Mouse (Mus musculus): ENCODE data around the gene Neu3. TPM values are rescaled to one million over a fixed set of nuclear protein-coding genes. Genes with fewer than 3 reads are reported as not detected.
A peak's percentile ranks its signal among the peaks of the same experiment; 100 is the strongest.
"Not testable (repeated sequence)": the region's sequence is repeated elsewhere in the genome, so short reads cannot be mapped to it uniquely, and the experiment has no call there.

Neu3 gene
- polyA plus RNA-seq, 1 experiment, result 0.82 TPM

- Histone ChIP-seq H3K4me3 (ENCODE audit: low read depth, low read length) (peak overlapping the region; percentile 20), H3K36me3 (ENCODE audit: control insufficient read depth, insufficient read depth, low read length) (peaks cover 3% of the 10 kb centered on the region; the same call in 1 of the 2 replicates), H3K27me3 (ENCODE audit: control insufficient read depth, insufficient read depth, low read length) (no peaks in the 10 kb centered on the region), H3K27ac (ENCODE audit: insufficient read depth, low read depth, low read length) (peak overlapping the region; percentile 2; the same call in 1 of the 2 replicates), H3K4me1 (ENCODE audit: control insufficient read depth, insufficient read depth, insufficient read length, low read length) (peaks cover 18% of the 10 kb centered on the region; the same call in 1 of the 2 replicates)
- no peak for TF ChIP-seq CTCF (IDR thresholded peaks at IDR 0.05; ENCODE audit: extremely low read depth, insufficient read length, insufficient replicate concordance, low read depth, low read length)
- no peak for TF ChIP-seq POLR2A (IDR thresholded peaks at IDR 0.05; ENCODE audit: low read depth, low read length)
- WGBS, result 87% methylated on average over 10 of the region's 10 CpGs
These were observed 5.1 kb downstream of the Neu3 start for GRCm38 (mm10) chr7:99823045-99823663.

GRCm38 (mm10) chr7:99822426-99822825 lies 5.8 kb downstream of the Neu3 start:
- peaks cover 18% of the 10 kb centered on the region; the same call in 1 of the 2 replicates for H3K4me1 ChIP-seq (ENCODE audit: control insufficient read depth, insufficient read depth, insufficient read length, low read length)
- TF ChIP-seq CTCF (IDR thresholded peaks at IDR 0.05; ENCODE audit: extremely low read depth, insufficient read length, insufficient replicate concordance, low read depth, low read length), result no peak
- TF ChIP-seq POLR2A (IDR thresholded peaks at IDR 0.05; ENCODE audit: low read depth, low read length), result no peak
- 79% methylated on average over 5 of the region's 5 CpGs for WGBS
- H3K4me3 ChIP-seq (ENCODE audit: low read depth, low read length), result no peak overlapping the region
- no peaks in the 10 kb centered on the region for H3K27me3 ChIP-seq (ENCODE audit: control insufficient read depth, insufficient read depth, low read length)
- H3K27ac ChIP-seq (ENCODE audit: insufficient read depth, low read depth, low read length), result peak overlapping the region; percentile 2; the same call in 1 of the 2 replicates
- peaks cover 3% of the 10 kb centered on the region; the same call in 1 of the 2 replicates for H3K36me3 ChIP-seq (ENCODE audit: control insufficient read depth, insufficient read depth, low read length)

GRCm38 (mm10) chr7:99821953-99822352 lies 6.3 kb downstream of the Neu3 start:
- Histone ChIP-seq H3K4me3 (ENCODE audit: low read depth, low read length) (no peak overlapping the region), H3K4me1 (ENCODE audit: control insufficient read depth, insufficient read depth, insufficient read length, low read length) (peaks cover 18% of the 10 kb centered on the region; the same call in 1 of the 2 replicates), H3K27ac (ENCODE audit: insufficient read depth, low read depth, low read length) (no peak overlapping the region), H3K36me3 (ENCODE audit: control insufficient read depth, insufficient read depth, low read length) (peaks cover 3% of the 10 kb centered on the region; the same call in 1 of the 2 replicates), H3K27me3 (ENCODE audit: control insufficient read depth, insufficient read depth, low read length) (no peaks in the 10 kb centered on the region)
- WGBS, result 67% methylated on average over 2 of the region's 2 CpGs
- TF ChIP-seq POLR2A (IDR thresholded peaks at IDR 0.05; ENCODE audit: low read depth, low read length) (no peak), CTCF (IDR thresholded peaks at IDR 0.05; ENCODE audit: extremely low read depth, insufficient read length, insufficient replicate concordance, low read depth, low read length) (no peak)

GRCm38 (mm10) chr7:99818181-99818725 lies 10.0 kb downstream of the Neu3 start:
- not testable (repeated sequence) for H3K4me1 ChIP-seq (ENCODE audit: control insufficient read depth, insufficient read depth, insufficient read length, low read length); H3K36me3 ChIP-seq (ENCODE audit: control insufficient read depth, insufficient read depth, low read length); H3K27me3 ChIP-seq (ENCODE audit: control insufficient read depth, insufficient read depth, low read length)
- WGBS, result 33% methylated on average over 9 of the region's 9 CpGs
- Histone ChIP-seq H3K27ac (ENCODE audit: insufficient read depth, low read depth, low read length) (0 out of 2 replicates have a peak overlapping the region, but pooled peaks have one; percentile 57), H3K4me3 (ENCODE audit: low read depth, low read length) (peak overlapping the region; percentile 16)

- no peak for TF ChIP-seq POLR2A (IDR thresholded peaks at IDR 0.05; ENCODE audit: low read depth, low read length)
- TF ChIP-seq CTCF (IDR thresholded peaks at IDR 0.05; ENCODE audit: extremely low read depth, insufficient read length, insufficient replicate concordance, low read depth, low read length), result no peak
- WGBS, result 94% methylated on average over 11 of the region's 11 CpGs
- Histone ChIP-seq H3K27ac (ENCODE audit: insufficient read depth, low read depth, low read length) (no peak overlapping the region), H3K27me3 (ENCODE audit: control insufficient read depth, insufficient read depth, low read length) (no peaks in the 10 kb centered on the region), H3K4me3 (ENCODE audit: low read depth, low read length) (no peak overlapping the region), H3K36me3 (ENCODE audit: control insufficient read depth, insufficient read depth, low read length) (peaks cover 3% of the 10 kb centered on the region; the same call in 1 of the 2 replicates), H3K4me1 (ENCODE audit: control insufficient read depth, insufficient read depth, insufficient read length, low read length) (no peaks in the 10 kb centered on the region)
These were observed 14.8 kb downstream of the Neu3 start for GRCm38 (mm10) chr7:99813394-99813793.

GRCm38 (mm10) chr7:99811661-99812060 lies 16.6 kb downstream of the Neu3 start:
- TF ChIP-seq CTCF (IDR thresholded peaks at IDR 0.05; ENCODE audit: extremely low read depth, insufficient read length, insufficient replicate concordance, low read depth, low read length) (no peak), POLR2A (IDR thresholded peaks at IDR 0.05; ENCODE audit: low read depth, low read length) (no peak)
- Histone ChIP-seq H3K36me3 (ENCODE audit: control insufficient read depth, insufficient read depth, low read length) (peaks cover 3% of the 10 kb centered on the region; the same call in 1 of the 2 replicates), H3K4me3 (ENCODE audit: low read depth, low read length) (no peak overlapping the region), H3K4me1 (ENCODE audit: control insufficient read depth, insufficient read depth, insufficient read length, low read length) (no peaks in the 10 kb centered on the region), H3K27ac (ENCODE audit: insufficient read depth, low read depth, low read length) (no peak overlapping the region), H3K27me3 (ENCODE audit: control insufficient read depth, insufficient read depth, low read length) (no peaks in the 10 kb centered on the region)
- 40% methylated on average over 4 of the region's 4 CpGs for WGBS

GRCm38 (mm10) chr7:99810814-99811213 lies 17.4 kb downstream of the Neu3 start:
- H3K36me3 ChIP-seq (ENCODE audit: control insufficient read depth, insufficient read depth, low read length), result peaks cover 3% of the 10 kb centered on the region; the same call in 1 of the 2 replicates
- H3K4me1 ChIP-seq (ENCODE audit: control insufficient read depth, insufficient read depth, insufficient read length, low read length), result no peaks in the 10 kb centered on the region
- no peaks in the 10 kb centered on the region for H3K27me3 ChIP-seq (ENCODE audit: control insufficient read depth, insufficient read depth, low read length)
- TF ChIP-seq POLR2A (IDR thresholded peaks at IDR 0.05; ENCODE audit: low read depth, low read length) (no peak), CTCF (IDR thresholded peaks at IDR 0.05; ENCODE audit: extremely low read depth, insufficient read length, insufficient replicate concordance, low read depth, low read length) (no peak)
- H3K27ac ChIP-seq (ENCODE audit: insufficient read depth, low read depth, low read length), result no peak overlapping the region
- 91% methylated on average over 2 of the region's 2 CpGs for WGBS
- no peak overlapping the region for H3K4me3 ChIP-seq (ENCODE audit: low read depth, low read length)

GRCm38 (mm10) chr7:99807043-99807442 lies 21.2 kb downstream of the Neu3 start:
- WGBS, result 47% methylated on average over 7 of the region's 7 CpGs
- H3K27ac ChIP-seq (ENCODE audit: insufficient read depth, low read depth, low read length); H3K4me3 ChIP-seq (ENCODE audit: low read depth, low read length); H3K36me3 ChIP-seq (ENCODE audit: control insufficient read depth, insufficient read depth, low read length); H3K27me3 ChIP-seq (ENCODE audit: control insufficient read depth, insufficient read depth, low read length); H3K4me1 ChIP-seq (ENCODE audit: control insufficient read depth, insufficient read depth, insufficient read length, low read length): not testable (repeated sequence)
